Mouse (Mus musculus) E14TG2a.4 (cell line): ENCODE measurements around the gene Fbxw7.

Experiments used
- CTCF ChIP-seq: conservative IDR thresholded peaks from 2 replicates; pipeline ENCODE4 v1.5.1; 2014; ENCODE audit warnings: low read length
- NANOG ChIP-seq: IDR thresholded peaks from 2 replicates; pipeline ENCODE4 v1.6.1; 2014; ENCODE audit warnings: borderline replicate concordance, low read length, mixed read lengths
- POU5F1 ChIP-seq: IDR thresholded peaks from 2 replicates; pipeline ENCODE4 v1.6.1; 2014; ENCODE audit warnings: low read length, borderline replicate concordance

GRCm38 (mm10) chr3:84826405-84826804 is 11.3 kb downstream of the Fbxw7 start:
- TF ChIP-seq CTCF (no peak), POU5F1 (no peak), NANOG (no peak)
